Mouse (Mus musculus) heart, postnatal 0 days (tissue): ENCODE data around the gene Kif19a.

Experiments
- CTCF ChIP-seq: IDR thresholded peaks from 2 replicates; pipeline ENCODE4 v1.5.1; 2016; ENCODE audit warnings: antibody characterized with exemption, control low read depth, low read depth
- EP300 ChIP-seq: IDR thresholded peaks from 2 replicates; pipeline ENCODE4 v1.6.1; 2016; ENCODE audit warnings: antibody characterized with exemption, low read depth

GRCm38 (mm10) chr11:114726965-114727825 lies 38.0 kb upstream of the Kif19a start, which contains the start of gene Dnaic2:
- TF ChIP-seq CTCF (no peak), EP300 (no peak)
